Mouse (Mus musculus) liver, embryonic 12.5 days (tissue): ENCODE measurements around the gene Pum1. TPM values are rescaled to one million over a fixed set of nuclear protein-coding genes. Genes with fewer than 3 reads are reported as not detected.

ENCODE experiments used
- ATAC-seq: fragments of 200-750 bp; cut with Nextera tagmentation; 2 replicates; pipeline ENCODE4 v1.8.0; 2017; ENCODE audit warnings: moderate number of reproducible peaks, mild to moderate bottlenecking, moderate library complexity
- H3K27ac ChIP-seq: fragments of 300-500 bp; sonication (generic); 2 replicates; pipeline ENCODE4 v1.5.1; 2016; ENCODE audit warnings: mild to moderate bottlenecking
- H3K27me3 ChIP-seq: fragments of 300-500 bp; sonication (generic); replicated peaks from 2 replicates; pipeline ENCODE4 v1.6.1; 2016; ENCODE audit warnings: mild to moderate bottlenecking, moderate library complexity
- H3K36me3 ChIP-seq: fragments of 300-500 bp; sonication (generic); 2 replicates; pipeline ENCODE4 v1.6.1; 2016; ENCODE audit warnings: mild to moderate bottlenecking, moderate library complexity
- H3K4me1 ChIP-seq: fragments of 300-500 bp; sonication (generic); 2 replicates; pipeline ENCODE4 v1.6.1; 2016
- H3K4me2 ChIP-seq: fragments of 300-500 bp; sonication (generic); 2 replicates; pipeline ENCODE4 v1.6.1; 2016; ENCODE audit warnings: mild to moderate bottlenecking, moderate library complexity
- H3K4me3 ChIP-seq: fragments of 300-500 bp; sonication (generic); 2 replicates; pipeline ENCODE4 v1.5.1; 2016; ENCODE audit warnings: mild to moderate bottlenecking, moderate library complexity
- H3K9ac ChIP-seq: fragments of 300-500 bp; sonication (generic); 2 replicates; pipeline ENCODE4 v1.6.1; 2016; ENCODE audit warnings: mild to moderate bottlenecking, moderate library complexity
- H3K9me3 ChIP-seq: fragments of 300-500 bp; sonication (generic); replicated peaks from 2 replicates; pipeline ENCODE4 v1.6.1; 2016; ENCODE audit warnings: mild to moderate bottlenecking, moderate library complexity
- WGBS: fragments of 180-500 bp; shearing (Covaris S2); methylation state at CpG from one replicate; pipeline ENCODE4 v1.1.7; 2016; ENCODE audit not compliant: insufficient replicate concordance; 5-methylcytosine and 5-hydroxymethylcytosine counted together
- polyA plus RNA-seq: library from polyadenylated mRNA; unstranded; fragments of >200 nt; fragmentation: Nextera tagmentation; extraction: Ambion mirVana; gene quantifications from 2 replicates; pipeline ENCODE4 v1.2.1, GENCODE M21; 2016

Pum1 gene
- polyA plus RNA-seq, 1 experiment from 2014 or later: 43.2 TPM

DNA sequence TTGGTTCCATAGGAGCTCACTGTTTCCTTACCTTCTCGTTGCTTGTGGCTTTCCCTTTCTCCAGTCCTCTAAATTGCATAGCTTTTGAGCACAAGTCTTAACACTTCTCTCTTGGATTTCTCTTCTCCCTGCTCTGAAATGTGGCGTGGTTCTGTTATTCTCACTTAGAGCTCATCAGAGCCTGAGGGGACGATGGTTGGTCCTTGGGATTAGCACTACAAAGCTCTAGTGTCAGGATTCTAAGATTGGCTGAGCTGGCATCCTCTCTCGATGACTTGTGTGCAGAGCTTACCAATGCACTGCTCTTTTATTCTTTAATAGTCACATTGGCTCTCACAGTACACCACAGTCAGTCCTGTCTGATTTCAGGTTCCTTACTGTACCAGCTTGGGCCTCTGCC, 80.9 kb downstream of the Pum1 start:
- no peak overlapping the region for H3K4me3 ChIP-seq
- H3K4me1 ChIP-seq: no peaks in the 10 kb centered on the region
- no peak overlapping the region for H3K9ac ChIP-seq
- no peak overlapping the region for H3K4me2 ChIP-seq
- H3K36me3 ChIP-seq: peaks cover 98% of the 10 kb centered on the region
- ATAC-seq: no peak
- no peaks in the 10 kb centered on the region for H3K27me3 ChIP-seq
- H3K27ac ChIP-seq: no peak overlapping the region
- H3K9me3 ChIP-seq: no peaks in the 10 kb centered on the region
- 82% methylated on average over 4 of the region's 4 CpGs for WGBS

DNA sequence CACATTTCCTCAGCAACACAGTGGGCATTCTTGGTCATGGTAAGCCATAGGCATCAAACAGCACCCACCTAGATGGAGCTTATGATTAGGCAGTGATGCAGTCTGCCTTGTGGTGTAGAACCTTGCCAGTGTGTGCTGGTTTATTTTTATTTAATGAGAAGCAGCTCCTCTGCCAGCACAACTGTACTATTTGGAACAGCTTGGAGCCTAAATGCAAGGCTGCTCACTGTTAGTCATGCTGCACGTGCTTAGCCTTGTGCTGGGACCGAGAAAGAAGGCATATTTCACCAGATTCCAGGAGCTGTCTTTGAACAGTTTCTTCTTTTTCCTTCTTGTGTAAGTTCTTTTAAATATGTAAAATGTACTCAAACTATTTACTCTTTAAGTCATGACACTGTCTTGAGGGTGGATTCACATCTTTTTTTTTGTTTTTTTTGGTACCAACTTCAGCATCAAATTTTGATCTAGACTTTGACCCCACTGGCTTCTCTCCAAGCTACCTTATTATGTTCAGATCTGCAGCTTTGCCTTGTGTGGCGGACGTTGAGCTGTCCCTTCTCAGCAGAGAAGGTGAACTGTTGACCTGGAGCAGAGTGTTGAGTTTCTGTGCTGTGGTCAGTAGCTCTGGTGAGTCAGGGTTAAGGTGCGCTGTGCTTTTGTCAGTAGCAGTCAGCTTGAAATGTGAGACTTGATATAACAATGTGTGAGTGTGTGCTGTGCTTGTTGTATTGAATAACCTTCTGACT, 82.6 kb downstream of the Pum1 start:
- no peaks in the 10 kb centered on the region for H3K4me1 ChIP-seq
- H3K36me3 ChIP-seq: peaks cover 100% of the 10 kb centered on the region
- H3K9me3 ChIP-seq: no peaks in the 10 kb centered on the region
- H3K9ac ChIP-seq: no peak overlapping the region
- WGBS: 84% methylated on average over 5 of the region's 5 CpGs
- ATAC-seq: no peak
- no peak overlapping the region for H3K4me3 ChIP-seq
- H3K27ac ChIP-seq: 0 out of 2 replicates have a peak overlapping the region, but pooled peaks have one; percentile 17
- no peak overlapping the region for H3K4me2 ChIP-seq
- no peaks in the 10 kb centered on the region for H3K27me3 ChIP-seq

DNA sequence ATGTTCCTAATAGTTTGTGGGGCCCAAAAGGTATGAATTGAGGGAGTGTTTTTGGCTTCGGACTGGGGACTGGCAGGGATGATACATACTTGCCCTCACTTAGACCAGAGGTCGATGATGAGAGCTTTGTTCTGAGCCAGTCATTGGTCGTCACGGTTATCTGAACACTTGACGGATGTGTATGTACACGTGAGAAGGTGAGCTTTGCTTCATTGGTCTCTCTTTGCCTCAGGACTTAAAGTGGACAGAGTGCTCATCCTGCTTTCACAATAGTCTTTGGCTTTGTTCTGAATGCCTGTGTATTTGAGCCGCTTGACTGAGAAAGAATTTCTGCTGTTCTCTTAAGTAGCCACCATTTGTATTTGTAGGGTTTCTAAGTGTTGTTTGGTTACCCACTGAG, 86.4 kb downstream of the Pum1 start:
- no peaks in the 10 kb centered on the region for H3K27me3 ChIP-seq
- H3K4me1 ChIP-seq: no peaks in the 10 kb centered on the region
- H3K36me3 ChIP-seq: peaks cover 100% of the 10 kb centered on the region
- ATAC-seq: no peak
- H3K4me3 ChIP-seq: no peak overlapping the region
- no peak overlapping the region for H3K4me2 ChIP-seq
- 87% methylated on average over 7 of the region's 7 CpGs for WGBS
- H3K27ac ChIP-seq: no peak overlapping the region
- H3K9me3 ChIP-seq: no peaks in the 10 kb centered on the region
- no peak overlapping the region for H3K9ac ChIP-seq

DNA sequence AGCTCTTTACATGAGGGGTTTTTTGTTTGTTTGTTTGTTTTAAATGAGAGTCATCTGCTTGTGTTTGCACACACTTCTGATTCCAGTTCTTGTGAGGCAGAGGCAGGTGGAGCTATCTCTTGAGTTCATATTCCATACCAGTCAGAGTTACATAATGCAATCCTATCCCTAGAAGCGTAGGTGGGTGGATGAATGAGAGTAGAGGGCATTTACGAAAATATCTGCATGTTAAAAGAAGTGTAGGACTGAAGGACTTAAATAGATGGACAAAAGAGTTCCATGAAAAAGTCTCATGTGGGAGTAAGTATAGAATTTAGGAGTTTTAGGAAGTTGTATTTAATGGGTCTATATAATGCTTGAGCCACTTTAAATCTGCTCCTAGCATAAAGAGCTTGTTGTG, 88.8 kb downstream of the Pum1 start:
- Histone ChIP-seq H3K9ac (no peak overlapping the region), H3K4me1 (no peaks in the 10 kb centered on the region), H3K27ac (no peak overlapping the region), H3K4me2 (no peak overlapping the region), H3K9me3 (no peaks in the 10 kb centered on the region), H3K4me3 (no peak overlapping the region), H3K27me3 (no peaks in the 10 kb centered on the region), H3K36me3 (peaks cover 98% of the 10 kb centered on the region)
- 90% methylated on average over 2 of the region's 2 CpGs for WGBS
- no peak for ATAC-seq

DNA sequence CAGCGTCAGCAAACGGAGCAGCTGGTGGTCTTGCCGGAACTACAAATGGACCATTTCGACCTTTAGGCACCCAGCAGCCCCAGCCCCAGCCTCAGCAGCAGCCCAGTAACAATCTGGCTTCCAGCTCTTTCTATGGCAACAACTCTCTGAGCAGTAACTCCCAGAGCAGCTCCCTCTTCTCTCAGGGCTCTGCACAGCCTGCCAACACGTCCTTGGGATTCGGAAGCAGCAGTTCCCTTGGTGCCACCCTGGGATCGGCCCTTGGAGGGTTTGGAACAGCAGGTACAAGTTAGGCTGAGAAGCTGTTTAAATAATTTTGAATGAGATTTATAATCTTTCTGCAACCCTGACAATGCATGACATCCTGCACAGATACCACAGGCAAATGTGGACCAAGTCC, 89.5 kb downstream of the Pum1 start:
- peaks cover 98% of the 10 kb centered on the region for H3K36me3 ChIP-seq
- ATAC-seq: no peak
- no peaks in the 10 kb centered on the region for H3K9me3 ChIP-seq
- H3K4me3 ChIP-seq: no peak overlapping the region
- whole genome bisulfite sequencing: 78% methylated on average over 7 of the region's 7 CpGs
- no peak overlapping the region for H3K27ac ChIP-seq
- no peaks in the 10 kb centered on the region for H3K27me3 ChIP-seq
- H3K4me1 ChIP-seq: no peaks in the 10 kb centered on the region
- no peak overlapping the region for H3K9ac ChIP-seq
- H3K4me2 ChIP-seq: no peak overlapping the region

DNA sequence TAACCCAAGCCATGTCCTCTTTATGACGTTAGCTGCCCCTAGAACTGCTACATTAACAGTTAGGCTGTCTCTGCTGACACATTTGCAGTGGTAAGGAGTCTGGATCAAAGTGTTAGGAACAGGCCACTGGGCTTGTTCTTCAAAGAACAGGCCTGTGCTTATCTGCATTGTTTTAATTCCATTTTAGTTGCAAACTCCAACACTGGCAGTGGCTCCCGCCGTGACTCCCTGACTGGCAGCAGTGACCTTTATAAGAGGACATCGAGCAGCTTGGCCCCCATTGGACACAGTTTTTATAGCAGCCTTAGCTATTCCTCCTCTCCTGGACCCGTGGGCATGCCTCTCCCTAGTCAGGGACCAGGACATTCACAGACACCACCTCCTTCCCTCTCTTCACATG, 90.6 kb downstream of the Pum1 start:
- H3K4me1 ChIP-seq: no peaks in the 10 kb centered on the region
- H3K4me2 ChIP-seq: no peak overlapping the region
- no peak overlapping the region for H3K4me3 ChIP-seq
- ATAC-seq: no peak
- no peak overlapping the region for H3K9ac ChIP-seq
- no peaks in the 10 kb centered on the region for H3K9me3 ChIP-seq
- H3K27ac ChIP-seq: no peak overlapping the region
- H3K36me3 ChIP-seq: peaks cover 98% of the 10 kb centered on the region
- WGBS: 86% methylated on average over 5 of the region's 5 CpGs
- H3K27me3 ChIP-seq: no peaks in the 10 kb centered on the region

DNA sequence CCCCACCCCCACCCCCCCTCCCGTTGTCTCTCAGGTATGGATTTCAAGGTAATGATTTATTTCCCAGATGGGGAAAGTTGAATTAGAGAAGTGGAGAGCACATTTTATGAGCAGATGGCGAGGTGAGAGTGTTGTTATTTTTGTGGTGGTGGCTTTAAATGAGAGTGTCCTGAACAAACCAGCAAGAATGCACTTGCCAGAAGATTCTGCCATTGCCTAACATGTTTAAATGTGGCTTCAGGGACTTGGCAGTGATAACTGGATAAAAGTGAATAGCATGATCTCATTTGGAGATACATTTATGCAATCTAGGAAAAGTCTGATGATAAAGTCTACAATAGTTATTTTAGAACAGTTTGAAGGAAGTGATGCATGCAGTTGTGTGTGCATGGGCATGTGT, 91.7 kb downstream of the Pum1 start:
- no peak for ATAC-seq
- H3K4me2 ChIP-seq: no peak overlapping the region

DNA sequence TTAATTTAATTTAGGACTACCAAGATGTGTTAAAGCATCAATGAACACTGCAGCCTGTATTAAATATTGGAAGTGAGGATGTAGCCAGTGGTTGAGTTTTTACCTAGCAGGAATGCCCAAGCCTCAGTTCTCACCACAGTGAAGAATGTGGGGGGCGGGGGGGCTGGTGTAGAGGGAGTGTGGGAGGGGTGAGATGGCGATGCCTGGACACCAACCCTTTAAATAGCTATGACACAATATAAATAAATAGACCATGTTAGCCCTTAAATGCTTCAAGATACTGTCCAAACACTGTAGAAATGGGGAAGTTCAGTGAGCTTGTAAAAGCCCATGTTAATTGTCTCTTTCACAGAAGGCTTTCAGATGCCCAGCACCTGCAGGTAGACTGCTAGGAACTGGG, 96.8 kb downstream of the Pum1 start:
- Histone ChIP-seq H3K27me3 (no peaks in the 10 kb centered on the region), H3K9ac (no peak overlapping the region), H3K27ac (no peak overlapping the region), H3K4me2 (no peak overlapping the region), H3K9me3 (no peaks in the 10 kb centered on the region), H3K4me1 (no peaks in the 10 kb centered on the region), H3K4me3 (no peak overlapping the region), H3K36me3 (peaks cover 96% of the 10 kb centered on the region)
- no peak for ATAC-seq
- 92% methylated on average over 2 of the region's 2 CpGs for WGBS

More for the DNA sequence above, 91.7 kb downstream of the Pum1 start:
- Histone ChIP-seq H3K27me3 (no peaks in the 10 kb centered on the region), H3K4me3 (no peak overlapping the region), H3K4me1 (no peaks in the 10 kb centered on the region), H3K27ac (no peak overlapping the region), H3K9ac (no peak overlapping the region), H3K36me3 (peaks cover 98% of the 10 kb centered on the region), H3K9me3 (no peaks in the 10 kb centered on the region)
- 91% methylated on average over 2 of the region's 2 CpGs for WGBS

DNA sequence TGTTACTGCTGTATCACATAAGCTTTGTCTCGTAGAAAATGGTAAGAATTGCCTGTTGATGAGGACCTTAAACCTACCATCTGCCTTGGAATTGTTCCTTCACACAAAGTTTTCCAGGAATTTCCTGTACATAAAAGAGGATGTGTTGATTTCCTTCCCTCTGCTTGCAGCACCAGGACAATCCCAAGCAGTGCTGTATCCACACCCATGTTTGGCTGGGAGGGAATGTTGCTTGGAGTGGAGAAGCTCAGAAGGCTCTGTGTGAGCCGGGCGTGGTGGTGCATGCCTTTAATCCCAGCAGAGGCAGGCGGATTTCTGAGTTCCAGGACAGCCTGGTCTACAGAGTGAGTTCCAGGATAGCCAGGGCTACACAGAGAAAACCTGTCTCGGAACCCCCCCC, 98.7 kb downstream of the Pum1 start:
- no peak overlapping the region for H3K4me2 ChIP-seq
- H3K27me3 ChIP-seq: no peaks in the 10 kb centered on the region
- H3K4me3 ChIP-seq: no peak overlapping the region
- H3K27ac ChIP-seq: no peak overlapping the region
- H3K36me3 ChIP-seq: peaks cover 96% of the 10 kb centered on the region
- ATAC-seq: no peak
- no peaks in the 10 kb centered on the region for H3K9me3 ChIP-seq
- H3K9ac ChIP-seq: no peak overlapping the region
- 80% methylated on average over 5 of the region's 5 CpGs for WGBS
- H3K4me1 ChIP-seq: peaks cover 12% of the 10 kb centered on the region; the same call in 1 of the 2 replicates

DNA sequence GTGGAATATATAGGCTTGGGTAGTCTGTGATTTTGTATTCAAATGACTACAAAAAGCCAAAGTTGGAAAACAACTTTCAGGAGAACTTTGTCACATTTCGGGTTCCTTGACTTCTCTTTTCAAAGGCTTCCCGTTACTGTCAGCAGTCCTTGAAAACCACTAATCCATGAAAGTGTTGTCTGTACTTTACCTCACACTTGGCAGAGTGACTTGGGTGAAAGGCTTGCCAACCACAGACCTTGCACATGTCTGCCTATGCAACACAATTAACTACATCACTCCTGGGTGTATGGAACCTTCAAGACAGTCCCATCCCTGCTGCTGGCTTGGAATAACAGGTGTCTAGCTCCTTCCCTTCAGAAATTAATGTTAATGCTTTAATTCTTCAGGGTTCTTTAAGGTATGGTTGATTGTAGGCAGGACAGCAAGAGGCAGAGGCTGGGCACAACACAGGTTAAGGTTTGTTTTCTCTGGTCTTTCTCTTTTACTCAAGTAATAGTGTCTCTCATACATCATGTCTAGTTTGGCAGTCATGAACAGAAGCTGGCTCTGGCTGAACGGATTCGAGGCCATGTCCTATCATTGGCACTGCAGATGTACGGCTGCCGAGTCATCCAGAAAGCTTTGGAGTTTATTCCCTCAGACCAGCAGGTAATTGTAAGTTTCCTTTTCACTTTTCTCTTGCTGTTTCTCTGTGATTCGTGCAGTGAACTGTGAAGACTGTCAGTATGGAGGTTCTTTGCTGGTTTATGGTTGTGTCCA, 102.5 kb downstream of the Pum1 start:
- Histone ChIP-seq H3K36me3 (peaks cover 98% of the 10 kb centered on the region), H3K4me1 (peaks cover 12% of the 10 kb centered on the region; the same call in 1 of the 2 replicates), H3K27ac (no peak overlapping the region), H3K4me2 (no peak overlapping the region), H3K9me3 (no peaks in the 10 kb centered on the region), H3K27me3 (no peaks in the 10 kb centered on the region), H3K9ac (no peak overlapping the region), H3K4me3 (no peak overlapping the region)
- 86% methylated on average over 7 of the region's 7 CpGs for WGBS
- ATAC-seq: no peak

DNA sequence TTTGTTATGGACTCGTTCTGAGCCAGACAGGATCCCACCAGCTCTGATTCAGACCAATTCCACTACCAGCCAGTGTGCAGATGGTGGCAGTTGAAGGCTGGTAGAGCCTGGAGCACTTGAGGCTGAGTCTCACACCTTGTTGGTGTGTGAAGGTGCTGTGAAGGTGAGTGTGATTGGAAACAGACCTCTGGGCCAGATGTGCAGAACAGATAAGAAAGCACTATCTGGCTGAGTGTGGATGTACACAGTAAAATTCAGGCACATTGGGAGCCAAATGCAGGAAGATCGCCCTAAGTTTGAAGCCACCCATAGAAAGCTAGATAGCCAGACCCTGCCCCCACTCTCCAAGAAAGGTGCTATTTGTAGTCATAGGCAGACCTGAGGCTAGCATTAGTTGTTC, 103.3 kb downstream of the Pum1 start:
- H3K9me3 ChIP-seq: no peaks in the 10 kb centered on the region
- WGBS: 73% methylated on average over 2 of the region's 2 CpGs
- ATAC-seq: no peak

DNA sequence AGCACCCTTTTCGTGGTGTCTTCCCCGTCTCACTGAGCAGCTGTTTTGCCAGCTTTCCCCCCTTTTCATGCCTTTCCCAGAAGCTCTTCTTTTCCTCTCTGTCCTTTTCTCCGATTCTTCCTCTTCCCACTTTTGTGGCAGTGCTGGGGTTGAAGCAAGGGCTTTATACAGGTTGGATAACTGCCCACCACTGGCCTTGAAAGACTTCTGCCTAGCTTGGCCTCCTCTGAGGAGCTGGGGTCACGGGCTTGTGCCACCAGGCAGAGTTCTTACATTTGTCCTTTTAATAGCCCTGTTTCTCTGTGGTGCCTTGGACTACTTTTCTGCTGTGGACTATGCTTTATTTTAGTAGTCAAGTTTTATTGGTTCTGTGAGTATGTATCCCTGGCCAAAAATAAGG, 103.8 kb downstream of the Pum1 start:
- no peak overlapping the region for H3K4me3 ChIP-seq
- peaks cover 98% of the 10 kb centered on the region for H3K36me3 ChIP-seq
- WGBS: 90% methylated on average over 4 of the region's 4 CpGs
- no peaks in the 10 kb centered on the region for H3K9me3 ChIP-seq
- no peak overlapping the region for H3K27ac ChIP-seq
- no peak for ATAC-seq
- H3K9ac ChIP-seq: no peak overlapping the region
- H3K4me1 ChIP-seq: peaks cover 12% of the 10 kb centered on the region; the same call in 1 of the 2 replicates
- no peaks in the 10 kb centered on the region for H3K27me3 ChIP-seq
- no peak overlapping the region for H3K4me2 ChIP-seq

More for the DNA sequence above, 103.3 kb downstream of the Pum1 start:
- H3K4me2 ChIP-seq: no peak overlapping the region
- H3K27me3 ChIP-seq: no peaks in the 10 kb centered on the region
- peaks cover 98% of the 10 kb centered on the region for H3K36me3 ChIP-seq
- no peak overlapping the region for H3K9ac ChIP-seq
- H3K4me1 ChIP-seq: peaks cover 12% of the 10 kb centered on the region; the same call in 1 of the 2 replicates
- H3K27ac ChIP-seq: no peak overlapping the region
- H3K4me3 ChIP-seq: no peak overlapping the region
